Mouse (Mus musculus) lung, adult 2 months (tissue): ENCODE data around the gene Tex101.
"Not testable (repeated sequence)": the region's sequence is repeated elsewhere in the genome, so short reads cannot be mapped to it uniquely, and the experiment has no call there.

Experiments
- CTCF ChIP-seq: fragments of 200-500 bp; IDR thresholded peaks from 2 replicates; pipeline ENCODE4 v1.5.1; 2011; ENCODE audit warnings: mild to moderate bottlenecking, low read length, control low read depth; ENCODE audit not compliant: insufficient read depth
- POLR2A ChIP-seq: fragments of 200-500 bp; IDR thresholded peaks from 2 replicates; pipeline ENCODE4 v1.6.1; 2011; ENCODE audit warnings: low read depth, mild to moderate bottlenecking, control low read depth, low read length, borderline replicate concordance; ENCODE audit errors: extremely low read depth

DNA sequence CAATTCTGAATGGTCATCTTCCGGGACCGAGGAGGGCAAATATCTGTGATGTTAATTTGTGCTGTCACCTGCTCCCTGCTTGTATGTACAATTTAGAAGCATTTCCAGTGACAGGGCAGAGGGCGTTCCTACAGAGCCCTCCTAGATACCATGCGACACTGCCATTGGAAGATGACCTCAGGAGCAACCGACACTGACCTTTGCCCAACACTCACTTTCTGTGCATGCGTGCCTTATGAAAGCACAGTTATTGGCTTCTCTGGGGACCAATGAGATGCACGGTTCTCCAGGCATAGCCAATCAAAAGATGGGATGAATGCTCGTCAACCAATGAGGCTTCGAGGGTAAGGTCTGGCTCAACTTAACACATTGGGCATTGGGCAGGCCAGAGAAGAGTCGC lies 11.0 kb upstream of the Tex101 start:
- not testable (repeated sequence) for TF ChIP-seq CTCF, POLR2A
